Mouse (Mus musculus): Measurements from ENCODE around the gene Tubg2.
"Not testable (repeated sequence)": the region's sequence is repeated elsewhere in the genome, so short reads cannot be mapped to it uniquely, and the experiment has no call there.

Tubg2 gene

DNA sequence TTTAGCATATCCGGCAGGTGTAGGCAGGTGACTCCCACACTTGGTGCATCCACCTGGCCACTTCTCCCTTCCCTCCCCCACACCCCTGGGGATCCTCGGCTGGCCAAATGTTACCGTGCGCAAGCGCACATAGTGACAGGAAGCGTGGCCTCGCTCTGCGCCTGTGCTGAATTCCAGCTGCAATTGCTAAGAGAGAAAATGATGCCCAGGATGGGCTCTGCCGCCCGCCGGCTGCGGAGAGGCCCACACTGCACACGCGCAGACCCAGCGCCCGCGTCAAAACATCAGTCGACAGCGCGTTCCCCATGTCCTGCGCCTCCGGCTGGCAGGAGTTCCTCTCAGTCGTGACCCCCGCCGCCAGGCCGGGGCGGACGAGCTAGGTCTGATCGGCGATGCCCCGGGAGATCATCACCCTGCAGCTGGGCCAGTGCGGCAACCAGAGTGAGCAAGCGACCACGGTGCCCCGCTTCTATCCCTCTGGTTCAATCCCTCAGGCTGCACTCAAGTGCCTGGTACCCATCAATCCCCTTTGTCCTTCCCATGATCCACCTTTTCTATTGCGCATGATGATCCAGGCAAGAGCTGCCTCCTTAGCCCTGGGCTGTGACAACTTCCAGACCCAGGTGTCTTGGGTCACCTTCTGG, at the start of gene Tubg2:
Gene Tubg2, plus strand, starts transcription at position 180 of the 644 bp plus-strand sequence.
- DNase-seq (ENCODE audit: low spot score in 2 of 2) = no peak

GRCm38 (mm10) chr11:101109351-101109750, 46.4 kb upstream of the Tubg2 start:
- DNase-seq (ENCODE audit: low spot score in 2 of 2) = no peak

- DNase-seq (ENCODE audit: low spot score in 2 of 2) = no peak
These were observed 45.0 kb upstream of the Tubg2 start for GRCm38 (mm10) chr11:101110708-101111107.

- DNase-seq (ENCODE audit: low spot score in 2 of 2) = no peak
These were observed 44.5 kb upstream of the Tubg2 start for GRCm38 (mm10) chr11:101111178-101111577.

DNA sequence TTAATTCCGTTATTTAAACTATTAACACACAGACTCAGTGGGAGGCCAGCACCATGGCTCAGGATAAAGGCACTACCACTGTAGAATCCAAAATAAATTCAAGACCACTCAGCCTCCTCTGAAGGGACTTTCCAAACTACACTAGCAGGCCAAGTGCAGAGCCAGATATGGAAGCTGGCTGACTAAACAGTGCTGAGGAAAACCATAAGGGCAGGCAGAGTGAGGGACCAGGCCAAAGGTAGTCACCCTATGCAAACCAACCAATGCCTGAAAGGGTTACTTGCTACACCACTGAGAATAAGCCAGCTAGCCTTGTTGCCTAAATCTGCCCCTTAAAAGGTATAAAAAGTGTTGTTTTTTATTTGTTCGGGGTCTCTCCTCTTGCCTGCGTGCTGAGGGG, 43.5 kb upstream of the Tubg2 start:
- DNase-seq (ENCODE audit: low spot score in 2 of 2) = no peak

DNA sequence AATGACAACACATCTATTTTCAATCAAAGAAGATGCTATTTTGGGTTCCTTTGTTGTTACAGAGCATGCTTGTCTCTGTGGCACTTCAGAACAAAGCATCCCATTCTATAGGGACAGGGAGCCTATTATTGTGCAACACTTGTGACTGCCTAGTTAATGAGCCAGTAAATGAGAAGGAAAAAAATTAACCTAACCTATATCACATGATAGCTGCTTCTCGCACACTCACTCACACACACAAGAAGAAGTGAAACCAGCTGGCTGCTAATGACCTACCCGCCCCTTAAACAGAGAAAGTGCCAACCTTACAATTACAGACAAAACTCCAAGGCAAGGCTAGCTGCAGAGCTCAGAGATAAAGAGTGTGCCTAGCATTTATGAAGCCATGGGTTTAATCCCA, 40.1 kb upstream of the Tubg2 start:
- DNase-seq (ENCODE audit: low spot score in 2 of 2) = no peak

DNA sequence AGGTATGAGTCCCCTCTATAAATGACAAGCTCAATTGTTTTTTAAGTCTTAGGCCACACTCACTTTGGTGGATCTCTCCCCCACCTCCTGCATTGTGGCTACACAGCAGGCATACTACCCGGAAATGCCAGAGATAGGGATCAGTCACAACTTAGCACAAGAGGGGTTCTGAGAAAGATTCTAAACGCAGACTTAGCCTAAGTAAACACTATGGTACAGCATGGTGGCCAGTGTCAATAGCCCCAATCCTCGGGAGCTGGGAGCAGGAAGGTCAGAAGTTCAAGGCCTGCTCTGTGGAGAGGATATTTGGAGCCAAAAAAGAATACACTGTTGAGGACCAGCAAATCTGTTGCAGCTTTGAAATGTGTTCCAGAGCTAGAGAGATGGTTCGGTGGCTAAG, 37.6 kb upstream of the Tubg2 start:
- DNase-seq (ENCODE audit: low spot score in 2 of 2) = no peak

DNA sequence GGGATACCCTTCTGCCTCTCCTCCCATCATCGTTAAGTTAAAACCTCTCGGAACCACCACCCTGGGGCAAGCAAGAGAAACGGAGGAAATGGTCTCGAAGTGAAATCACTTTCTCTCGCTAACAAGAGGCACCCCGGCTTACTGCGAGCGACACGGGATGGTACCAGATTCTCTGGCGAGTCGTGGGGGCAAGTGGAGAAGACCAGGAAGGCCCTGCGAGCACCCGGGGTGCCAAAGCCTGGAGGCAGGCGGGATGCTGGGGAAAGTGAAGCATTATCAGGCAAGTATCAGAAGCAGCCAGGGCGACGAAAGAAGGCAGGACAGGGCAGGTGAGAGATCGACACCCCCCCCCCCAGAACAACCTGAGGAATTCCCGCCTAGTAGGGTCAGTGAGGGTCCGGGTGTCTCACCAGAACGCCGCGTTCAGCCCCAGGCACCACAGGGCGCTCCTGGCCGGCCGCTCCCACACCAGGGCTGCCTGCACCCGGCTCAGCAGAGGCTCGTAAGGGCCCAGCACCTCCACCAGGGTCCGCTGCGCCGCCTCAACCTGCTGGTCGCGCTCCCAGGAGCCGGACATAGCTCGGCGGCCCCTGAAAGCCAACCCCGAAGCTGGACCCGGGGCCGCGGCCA, 36.5 kb upstream of the Tubg2 start:
- DNase-seq (ENCODE audit: low spot score in 2 of 2) = no peak

DNA sequence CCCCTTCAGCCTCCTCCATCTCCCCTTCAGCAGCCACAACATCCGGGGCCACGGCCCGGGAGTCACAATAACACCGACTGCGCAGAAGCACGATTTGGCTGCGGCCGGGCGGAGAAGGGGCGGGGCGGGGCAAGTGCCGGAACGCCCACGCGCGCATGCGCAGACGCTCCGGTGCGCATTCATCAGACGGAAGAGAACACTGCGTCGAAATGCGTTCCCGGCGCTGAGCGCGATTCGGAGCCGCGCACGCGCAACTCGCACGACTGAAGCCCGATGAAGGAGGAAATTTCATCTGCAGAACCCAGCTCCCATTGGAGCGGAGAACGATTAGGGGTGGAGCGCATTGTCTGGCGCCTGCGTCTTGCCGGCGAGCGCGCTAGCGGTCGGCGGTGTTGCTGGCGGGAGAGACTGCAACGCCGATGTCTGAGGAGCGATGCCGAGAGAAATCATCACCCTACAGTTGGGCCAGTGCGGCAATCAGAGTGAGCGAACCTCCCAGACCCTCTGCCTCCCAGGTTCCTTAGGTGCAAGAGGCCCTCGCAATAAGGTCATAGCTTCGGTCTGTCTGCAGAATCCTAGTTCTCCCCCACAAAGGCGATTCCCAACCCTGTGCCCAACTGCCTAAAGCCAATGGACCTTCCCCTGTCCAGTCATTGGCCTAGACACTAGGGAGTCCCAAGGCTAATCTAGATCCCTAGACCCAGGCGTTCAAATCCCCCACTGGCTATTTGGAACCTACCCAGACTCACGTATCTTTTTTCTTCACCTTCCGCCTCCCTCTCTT, 35.8 kb upstream of the Tubg2 start, which contains the start of the genes Retreg3 and Tubg1:
Gene Retreg3, minus strand, starts transcription at position 133 of the 784 bp plus-strand sequence.
Gene Tubg1, plus strand, starts transcription at position 178 of the 784 bp plus-strand sequence.
- DNase-seq (ENCODE audit: low spot score in 2 of 2) = peak; percentile 94 to 97

DNA sequence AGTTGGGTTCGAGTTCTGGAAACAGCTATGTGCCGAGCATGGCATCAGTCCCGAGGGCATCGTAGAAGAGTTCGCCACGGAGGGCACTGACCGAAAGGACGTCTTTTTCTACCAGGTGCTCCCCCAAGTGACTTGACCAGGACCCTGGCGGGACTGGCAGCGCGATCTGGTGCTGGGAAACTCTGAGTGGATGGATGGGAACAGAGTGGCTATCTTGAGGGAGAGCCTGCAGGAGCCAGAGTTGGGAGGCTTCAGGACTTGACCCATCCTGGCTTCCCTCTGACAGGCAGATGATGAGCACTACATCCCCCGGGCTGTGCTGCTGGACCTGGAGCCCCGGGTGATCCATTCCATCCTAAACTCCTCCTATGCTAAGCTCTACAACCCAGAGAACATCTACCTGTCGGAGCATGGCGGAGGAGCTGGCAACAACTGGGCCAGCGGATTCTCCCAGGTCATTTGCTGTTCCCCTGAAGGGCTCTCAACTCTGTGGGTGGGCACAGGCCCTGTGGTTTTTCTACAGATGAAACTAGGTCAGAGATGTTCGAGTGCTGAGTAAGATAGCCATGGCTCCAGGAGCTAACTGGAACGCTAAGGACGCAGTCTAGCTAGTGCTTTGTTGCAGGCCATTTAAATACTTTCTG, 35.0 kb upstream of the Tubg2 start:
- no peak for DNase-seq (ENCODE audit: low spot score in 2 of 2)

GRCm38 (mm10) chr11:101124494-101124893, 31.2 kb upstream of the Tubg2 start:
- not testable (repeated sequence) for DNase-seq (ENCODE audit: low spot score in 2 of 2)

DNA sequence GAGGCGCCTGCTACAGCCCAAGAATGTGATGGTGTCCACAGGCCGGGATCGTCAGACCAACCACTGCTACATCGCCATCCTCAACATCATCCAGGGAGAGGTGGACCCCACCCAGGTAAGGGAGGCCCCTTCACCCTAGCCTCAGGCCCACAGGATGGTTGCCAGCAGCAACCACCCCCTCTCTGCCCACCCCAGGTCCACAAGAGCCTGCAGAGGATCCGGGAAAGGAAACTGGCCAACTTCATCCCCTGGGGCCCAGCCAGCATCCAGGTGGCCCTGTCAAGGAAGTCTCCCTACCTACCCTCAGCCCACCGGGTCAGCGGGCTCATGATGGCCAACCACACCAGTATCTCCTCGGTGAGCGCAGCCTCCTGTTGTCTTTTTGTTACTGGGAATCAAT, 30.7 kb upstream of the Tubg2 start:
- DNase-seq (ENCODE audit: low spot score in 2 of 2) = not testable (repeated sequence)

GRCm38 (mm10) chr11:101127075-101127474, 28.6 kb upstream of the Tubg2 start:
- DNase-seq (ENCODE audit: low spot score in 2 of 2) = no peak

GRCm38 (mm10) chr11:101128996-101129577, 26.6 kb upstream of the Tubg2 start:
- DNase-seq (ENCODE audit: low spot score in 2 of 2) = no peak

- no peak for DNase-seq (ENCODE audit: low spot score in 2 of 2)
These were observed 25.5 kb upstream of the Tubg2 start for GRCm38 (mm10) chr11:101130056-101130756.

GRCm38 (mm10) chr11:101131187-101131586, 24.5 kb upstream of the Tubg2 start:
- no peak for DNase-seq (ENCODE audit: low spot score in 2 of 2)

GRCm38 (mm10) chr11:101131701-101132100, 24.0 kb upstream of the Tubg2 start:
- no peak for DNase-seq (ENCODE audit: low spot score in 2 of 2)

- DNase-seq (ENCODE audit: low spot score in 2 of 2) = no peak
These were observed 22.7 kb upstream of the Tubg2 start for GRCm38 (mm10) chr11:101133037-101133436.

- DNase-seq (ENCODE audit: low spot score in 2 of 2) = no peak
These were observed 21.4 kb upstream of the Tubg2 start for GRCm38 (mm10) chr11:101134217-101134865.

DNA sequence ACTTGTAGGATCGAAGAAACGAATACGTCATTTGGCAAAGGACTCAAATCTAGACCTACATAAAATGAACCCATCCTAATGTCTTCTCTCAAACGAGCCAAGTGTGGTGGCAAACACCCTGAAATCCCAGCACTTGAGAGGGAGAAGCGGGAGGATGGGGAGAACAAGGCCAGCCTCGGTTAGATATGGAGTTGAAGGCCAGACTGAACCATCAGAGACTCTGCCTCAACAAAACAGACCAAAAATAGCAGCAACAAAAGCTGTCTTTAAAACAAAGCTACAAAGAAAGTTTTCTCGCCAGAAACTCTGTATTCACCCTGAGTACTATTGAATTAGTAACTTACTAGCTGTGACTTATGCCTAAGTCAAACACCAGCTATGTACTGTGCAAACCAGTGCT, 18.7 kb upstream of the Tubg2 start:
- DNase-seq (ENCODE audit: low spot score in 2 of 2) = no peak
